Mouse (Mus musculus): ENCODE results near the gene Tas2r138. TPM values are rescaled to one million over a fixed set of nuclear protein-coding genes. Genes with fewer than 3 reads are reported as not detected.
"Not testable (repeated sequence)": the region's sequence is repeated elsewhere in the genome, so short reads cannot be mapped to it uniquely, and the experiment has no call there.

The Tas2r138 gene
- polyA plus RNA-seq, 1 experiment from 2014 or later = not detected

- H3K9me3 ChIP-seq = no peaks in the 10 kb centered on the region
- H3K4me2 ChIP-seq = no peak overlapping the region
- H3K4me1 ChIP-seq = no peaks in the 10 kb centered on the region
- no peaks in the 10 kb centered on the region for H3K36me3 ChIP-seq (replicated peaks)
- no peak overlapping the region for H3K9ac ChIP-seq
- no peak overlapping the region for H3K4me3 ChIP-seq (replicated peaks)
- no peak for ATAC-seq (ENCODE audit: low FRiP score)
- H3K27ac ChIP-seq = no peak overlapping the region
- H3K27me3 ChIP-seq = no peaks in the 10 kb centered on the region
These were observed 5.7 kb downstream of the Tas2r138 start for GRCm38 (mm10) chr6:40607431-40607830.

- H3K4me2 ChIP-seq; H3K36me3 ChIP-seq (replicated peaks); H3K9ac ChIP-seq; ATAC-seq (ENCODE audit: low FRiP score); H3K4me1 ChIP-seq; H3K4me3 ChIP-seq (replicated peaks); H3K27me3 ChIP-seq; H3K27ac ChIP-seq; H3K9me3 ChIP-seq: not testable (repeated sequence)
- WGBS = 29% methylated on average over 4 of the region's 4 CpGs
These were observed 14.6 kb downstream of the Tas2r138 start for GRCm38 (mm10) chr6:40598546-40598945.

- no peak overlapping the region for H3K4me2 ChIP-seq
- WGBS = 76% methylated on average over 3 of the region's 3 CpGs
- no peaks in the 10 kb centered on the region for H3K4me1 ChIP-seq
- no peak for ATAC-seq (ENCODE audit: low FRiP score)
- H3K27ac ChIP-seq = no peak overlapping the region
- no peaks in the 10 kb centered on the region for H3K36me3 ChIP-seq (replicated peaks)
- H3K27me3 ChIP-seq = no peaks in the 10 kb centered on the region
- H3K9ac ChIP-seq = no peak overlapping the region
- H3K4me3 ChIP-seq (replicated peaks) = no peak overlapping the region
- no peaks in the 10 kb centered on the region for H3K9me3 ChIP-seq
These were observed 18.1 kb downstream of the Tas2r138 start for GRCm38 (mm10) chr6:40594804-40595550.

- no peaks in the 10 kb centered on the region for H3K27me3 ChIP-seq
- 95% methylated on average over 2 of the region's 2 CpGs for WGBS
- no peak overlapping the region for H3K4me3 ChIP-seq (replicated peaks)
- no peak for ATAC-seq (ENCODE audit: low FRiP score)
- H3K9ac ChIP-seq = no peak overlapping the region
- H3K4me2 ChIP-seq = no peak overlapping the region
- H3K27ac ChIP-seq = no peak overlapping the region
- H3K36me3 ChIP-seq (replicated peaks) = no peaks in the 10 kb centered on the region
- H3K4me1 ChIP-seq = no peaks in the 10 kb centered on the region
- H3K9me3 ChIP-seq = no peaks in the 10 kb centered on the region
These were observed 24.8 kb downstream of the Tas2r138 start for GRCm38 (mm10) chr6:40588346-40588745.

- Histone ChIP-seq H3K36me3 (replicated peaks) (no peaks in the 10 kb centered on the region), H3K4me3 (replicated peaks) (no peak within 1 kb of the TSS), H3K9me3 (no peaks in the 10 kb centered on the region), H3K9ac (no peak within 1 kb of the TSS), H3K27me3 (no peaks in the 10 kb centered on the region), H3K27ac (no peak within 1 kb of the TSS), H3K4me1 (no peaks in the 10 kb centered on the region), H3K4me2 (no peak within 1 kb of the TSS)
- WGBS = 87% methylated on average over 5 of the region's 5 CpGs
- no peak for ATAC-seq (ENCODE audit: low FRiP score)
These were observed 27.5 kb downstream of the Tas2r138 start, which contains the start of gene Clec5a for GRCm38 (mm10) chr6:40585645-40586044. Gene Clec5a, minus strand, starts transcription at chr6:40585821.

- no peak overlapping the region for H3K27ac ChIP-seq
- WGBS = 88% methylated on average over 6 of the region's 6 CpGs
- H3K9me3 ChIP-seq = no peaks in the 10 kb centered on the region
- no peak overlapping the region for H3K9ac ChIP-seq
- H3K4me3 ChIP-seq (replicated peaks) = no peak overlapping the region
- ATAC-seq (ENCODE audit: low FRiP score) = no peak
- H3K27me3 ChIP-seq = no peaks in the 10 kb centered on the region
- H3K4me2 ChIP-seq = no peak overlapping the region
- no peaks in the 10 kb centered on the region for H3K36me3 ChIP-seq (replicated peaks)
- no peaks in the 10 kb centered on the region for H3K4me1 ChIP-seq
These were observed 28.8 kb downstream of the Tas2r138 start for GRCm38 (mm10) chr6:40584336-40584735.

- ATAC-seq (ENCODE audit: low FRiP score) = no peak
- Histone ChIP-seq H3K4me2 (no peak overlapping the region), H3K9me3 (no peaks in the 10 kb centered on the region), H3K27me3 (no peaks in the 10 kb centered on the region), H3K27ac (no peak overlapping the region), H3K4me3 (replicated peaks) (no peak overlapping the region), H3K4me1 (no peaks in the 10 kb centered on the region), H3K9ac (no peak overlapping the region), H3K36me3 (replicated peaks) (no peaks in the 10 kb centered on the region)
- 74% methylated on average over 1 of the region's 1 CpGs for WGBS
These were observed 36.8 kb downstream of the Tas2r138 start for GRCm38 (mm10) chr6:40576305-40576704.

GRCm38 (mm10) chr6:40573618-40574017 lies 39.5 kb downstream of the Tas2r138 start:
- 84% methylated on average over 3 of the region's 3 CpGs for WGBS
- H3K4me3 ChIP-seq (replicated peaks) = no peak overlapping the region
- no peak overlapping the region for H3K9ac ChIP-seq
- H3K27me3 ChIP-seq = no peaks in the 10 kb centered on the region
- H3K36me3 ChIP-seq (replicated peaks) = no peaks in the 10 kb centered on the region
- no peak for ATAC-seq (ENCODE audit: low FRiP score)
- H3K9me3 ChIP-seq = no peaks in the 10 kb centered on the region
- no peak overlapping the region for H3K27ac ChIP-seq
- no peaks in the 10 kb centered on the region for H3K4me1 ChIP-seq
- H3K4me2 ChIP-seq = no peak overlapping the region

- Histone ChIP-seq H3K9ac (no peak within 1 kb of the TSS), H3K9me3 (no peaks in the 10 kb centered on the region), H3K27me3 (no peaks in the 10 kb centered on the region), H3K4me2 (no peak within 1 kb of the TSS), H3K27ac (no peak within 1 kb of the TSS), H3K4me1 (no peaks in the 10 kb centered on the region), H3K36me3 (replicated peaks) (no peaks in the 10 kb centered on the region), H3K4me3 (replicated peaks) (no peak within 1 kb of the TSS)
- WGBS = 83% methylated on average over 3 of the region's 3 CpGs
- ATAC-seq (ENCODE audit: low FRiP score) = no peak
These were observed 43.9 kb downstream of the Tas2r138 start, which contains the start of gene Olfr460 for GRCm38 (mm10) chr6:40569187-40569586. Gene Olfr460, plus strand, starts transcription at chr6:40569487.

Other genes with a start within 250 kb of the Tas2r138 start
- 25.8 and 28.4 TPM in 2 replicates for gene E330009J07Rik, start 177.2 kb downstream of the Tas2r138 start, polyA plus RNA-seq (2016; fragmentation: Nextera tagmentation; extraction: Ambion mirVana)
- 0.19 and 0.24 TPM in 2 replicates for gene Wee2, start 174.2 kb downstream of the Tas2r138 start, polyA plus RNA-seq (2016; fragmentation: Nextera tagmentation; extraction: Ambion mirVana)
- 199 TPM in 2 replicates for gene Ssbp1, start 142.0 kb downstream of the Tas2r138 start, polyA plus RNA-seq (2016; fragmentation: Nextera tagmentation; extraction: Ambion mirVana)
- gene Tas2r137, start 122.1 kb downstream of the Tas2r138 start, polyA plus RNA-seq (2016; fragmentation: Nextera tagmentation; extraction: Ambion mirVana) = not detected in 2 replicates
- not detected in 2 replicates for gene Tas2r108, start 119.8 kb downstream of the Tas2r138 start, polyA plus RNA-seq (2016; fragmentation: Nextera tagmentation; extraction: Ambion mirVana)
- gene Prss37, start 93.8 kb downstream of the Tas2r138 start, polyA plus RNA-seq (2016; fragmentation: Nextera tagmentation; extraction: Ambion mirVana) = not detected in 2 replicates
- 0.08 and 0.41 TPM in 2 replicates for gene Olfr461, start 58.3 kb downstream of the Tas2r138 start, polyA plus RNA-seq (2016; fragmentation: Nextera tagmentation; extraction: Ambion mirVana)
- gene Olfr460, start 43.8 kb downstream of the Tas2r138 start, polyA plus RNA-seq (2016; fragmentation: Nextera tagmentation; extraction: Ambion mirVana) = not detected in 2 replicates
- gene Clec5a, start 27.5 kb downstream of the Tas2r138 start, polyA plus RNA-seq (2016; fragmentation: Nextera tagmentation; extraction: Ambion mirVana) = 0.29 and 0.52 TPM in 2 replicates
- 0.03 TPM in 1 of 2 replicates, not detected in the other for gene Mgam, start 15.5 kb upstream of the Tas2r138 start, polyA plus RNA-seq (2016; fragmentation: Nextera tagmentation; extraction: Ambion mirVana)